Mouse (Mus musculus) midbrain, embryonic 13.5 days (tissue): ENCODE data around the gene Mta3. TPM values are rescaled to one million over a fixed set of nuclear protein-coding genes. Genes with fewer than 3 reads are reported as not detected.

ENCODE experiments used
- ATAC-seq: fragments of 200-750 bp; cut with Nextera tagmentation; 2 replicates; pipeline ENCODE4 v1.8.0; 2017; ENCODE audit warnings: mild to moderate bottlenecking, moderate TSS enrichment, moderate library complexity
- H3K27ac ChIP-seq: fragments of 300-500 bp; sonication (generic); 2 replicates; pipeline ENCODE4 v1.5.1; 2015; ENCODE audit warnings: inconsistent platforms, mild to moderate bottlenecking, moderate library complexity
- H3K27me3 ChIP-seq: fragments of 300-500 bp; sonication (generic); 2 replicates; pipeline ENCODE4 v1.6.1; 2015; ENCODE audit warnings: mild to moderate bottlenecking, inconsistent platforms
- H3K36me3 ChIP-seq: fragments of 300-500 bp; sonication (generic); 2 replicates; pipeline ENCODE4 v1.6.1; 2015; ENCODE audit warnings: mild to moderate bottlenecking, inconsistent platforms
- H3K4me1 ChIP-seq: fragments of 300-500 bp; sonication (generic); replicated peaks from 2 replicates; pipeline ENCODE4 v1.6.1; 2015; ENCODE audit warnings: inconsistent platforms
- H3K4me2 ChIP-seq: fragments of 300-500 bp; sonication (generic); replicated peaks from 2 replicates; pipeline ENCODE4 v1.6.1; 2015; ENCODE audit warnings: moderate library complexity, mild to moderate bottlenecking, inconsistent platforms
- H3K4me3 ChIP-seq: fragments of 300-500 bp; sonication (generic); replicated peaks from 2 replicates; pipeline ENCODE4 v1.5.1; 2015; ENCODE audit warnings: mild to moderate bottlenecking, inconsistent platforms
- H3K9ac ChIP-seq: fragments of 300-500 bp; sonication (generic); replicated peaks from 2 replicates; pipeline ENCODE4 v1.6.1; 2015; ENCODE audit warnings: mild to moderate bottlenecking, inconsistent platforms
- H3K9me3 ChIP-seq: fragments of 300-500 bp; sonication (generic); 2 replicates; pipeline ENCODE4 v1.6.1; 2016; ENCODE audit warnings: mild to moderate bottlenecking, inconsistent platforms
- WGBS: fragments of 180-500 bp; shearing (Covaris S2); methylation state at CpG from one replicate; pipeline ENCODE4 v1.1.7; 2015; 5-methylcytosine and 5-hydroxymethylcytosine counted together
- polyA plus RNA-seq: library from polyadenylated mRNA; unstranded; fragments of >200 nt; fragmentation: Nextera tagmentation; extraction: Ambion mirVana; gene quantifications from 2 replicates; pipeline ENCODE4 v1.2.1, GENCODE M21; 2015

Mta3 gene
- polyA plus RNA-seq, 1 experiment from 2014 or later = 26.6 TPM

DNA sequence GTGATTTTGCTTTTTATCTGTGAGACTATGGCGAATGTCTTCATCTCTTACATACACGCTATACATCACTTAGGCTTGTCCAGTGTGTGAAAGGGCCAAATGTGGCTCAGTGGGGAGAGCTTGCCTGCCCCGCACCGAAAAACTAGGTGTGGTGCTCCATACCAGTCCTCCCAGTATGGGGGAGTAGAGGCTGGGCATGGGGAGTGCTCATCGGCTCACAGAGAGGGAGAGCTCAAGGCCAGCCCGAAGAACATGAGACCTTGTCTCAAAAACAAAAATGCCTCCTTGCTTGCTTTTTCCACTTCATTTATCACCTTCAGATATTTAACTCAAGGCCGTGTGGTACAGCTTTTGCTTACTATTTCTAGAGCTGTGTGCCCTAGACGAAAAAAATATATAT is 4.7 kb downstream of the Mta3 start:
- peaks cover 6% of the 10 kb centered on the region; the same call in 1 of the 2 replicates for H3K36me3 ChIP-seq
- H3K27me3 ChIP-seq = no peaks in the 10 kb centered on the region
- H3K4me3 ChIP-seq = no peak overlapping the region
- no peak overlapping the region for H3K4me2 ChIP-seq
- no peak for ATAC-seq
- H3K9me3 ChIP-seq = no peaks in the 10 kb centered on the region
- H3K4me1 ChIP-seq = peaks cover 16% of the 10 kb centered on the region
- H3K9ac ChIP-seq = no peak overlapping the region
- 94% methylated on average over 8 of the region's 8 CpGs for WGBS
- H3K27ac ChIP-seq = no peak overlapping the region

- H3K27ac ChIP-seq = no peak overlapping the region
- no peaks in the 10 kb centered on the region for H3K9me3 ChIP-seq
- peaks cover 21% of the 10 kb centered on the region for H3K36me3 ChIP-seq
- no peak overlapping the region for H3K4me2 ChIP-seq
- ATAC-seq = no peak
- no peak overlapping the region for H3K9ac ChIP-seq
- 91% methylated on average over 9 of the region's 9 CpGs for WGBS
- no peaks in the 10 kb centered on the region for H3K27me3 ChIP-seq
- no peak overlapping the region for H3K4me3 ChIP-seq
- H3K4me1 ChIP-seq = peaks cover 5% of the 10 kb centered on the region
Observed at GRCm38 (mm10) chr17:83712341-83712740, 6.4 kb downstream of the Mta3 start.

DNA sequence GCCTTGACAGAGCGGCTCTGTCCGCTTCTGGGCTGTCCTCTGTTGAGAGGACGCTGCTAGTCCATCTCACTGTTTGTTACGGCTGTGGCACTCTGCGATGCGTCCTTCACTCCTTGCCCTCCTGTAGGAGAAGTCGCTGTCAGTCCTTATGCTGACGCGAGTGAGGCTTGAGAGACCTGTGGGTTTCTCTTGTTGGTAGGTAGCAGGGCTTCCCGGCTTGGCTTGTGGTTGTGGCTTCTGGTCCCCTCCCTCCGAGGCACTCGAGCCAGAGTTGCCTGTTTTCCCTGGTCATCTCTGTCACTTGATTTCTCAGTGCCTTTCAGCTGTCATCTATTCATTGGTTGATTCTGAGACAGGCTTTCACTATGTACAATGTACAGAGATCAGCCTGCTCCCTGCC is 14.5 kb downstream of the Mta3 start:
- peaks cover 26% of the 10 kb centered on the region for H3K36me3 ChIP-seq
- no peak overlapping the region for H3K4me3 ChIP-seq
- no peaks in the 10 kb centered on the region for H3K27me3 ChIP-seq
- WGBS = 86% methylated on average over 12 of the region's 12 CpGs
- H3K27ac ChIP-seq = no peak overlapping the region
- H3K9me3 ChIP-seq = no peaks in the 10 kb centered on the region
- H3K4me2 ChIP-seq = no peak overlapping the region
- no peak overlapping the region for H3K9ac ChIP-seq
- 0 out of 2 replicates have a peak, but pooled peaks cover 3% of the 10 kb centered on the region for H3K4me1 ChIP-seq
- ATAC-seq = no peak

DNA sequence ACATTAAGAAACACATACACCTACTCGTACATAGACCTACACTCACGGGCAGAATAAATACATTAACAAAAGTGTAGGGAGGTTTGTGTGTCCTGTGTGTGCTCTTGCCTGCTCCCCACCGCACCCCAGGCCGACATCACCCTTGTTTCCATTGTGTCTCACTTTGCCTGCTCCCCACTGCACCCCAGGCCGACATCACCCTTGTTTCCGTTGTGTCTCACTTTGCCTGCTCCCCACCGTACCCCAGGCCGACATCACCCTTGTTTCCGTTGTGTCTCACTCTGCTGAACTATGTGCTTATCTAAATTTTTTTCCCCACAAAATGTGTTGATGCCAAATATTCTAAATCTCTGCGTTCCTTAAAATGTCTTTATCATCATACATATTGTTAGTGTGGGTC is 15.2 kb downstream of the Mta3 start:
- no peak for ATAC-seq
- Histone ChIP-seq H3K4me2 (no peak overlapping the region), H3K27me3 (no peaks in the 10 kb centered on the region), H3K27ac (no peak overlapping the region), H3K4me1 (0 out of 2 replicates have a peak, but pooled peaks cover 3% of the 10 kb centered on the region), H3K4me3 (no peak overlapping the region), H3K36me3 (peaks cover 23% of the 10 kb centered on the region), H3K9me3 (no peaks in the 10 kb centered on the region), H3K9ac (no peak overlapping the region)
- 94% methylated on average over 10 of the region's 10 CpGs for WGBS

DNA sequence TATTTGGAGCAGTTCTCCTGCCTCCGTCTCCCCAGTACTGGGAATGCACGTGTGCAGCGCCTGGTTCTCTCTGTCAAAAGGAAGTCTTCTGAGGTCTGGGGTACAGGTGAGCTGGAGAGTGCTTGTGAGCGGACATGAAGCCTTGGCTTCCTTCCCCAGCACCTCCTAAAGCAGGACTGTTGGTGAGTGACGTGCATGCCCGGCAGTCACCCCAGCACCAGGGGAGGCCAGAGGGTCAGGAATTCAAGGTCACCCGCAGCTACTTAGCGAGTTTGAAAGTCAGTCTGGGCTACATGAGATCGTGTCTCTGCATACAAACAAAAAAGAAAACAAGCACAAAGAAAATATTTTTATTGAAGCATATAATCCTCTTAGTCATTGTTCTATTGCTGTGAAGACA is 17.1 kb downstream of the Mta3 start:
- Histone ChIP-seq H3K36me3 (peaks cover 6% of the 10 kb centered on the region), H3K4me3 (no peak overlapping the region)

DNA sequence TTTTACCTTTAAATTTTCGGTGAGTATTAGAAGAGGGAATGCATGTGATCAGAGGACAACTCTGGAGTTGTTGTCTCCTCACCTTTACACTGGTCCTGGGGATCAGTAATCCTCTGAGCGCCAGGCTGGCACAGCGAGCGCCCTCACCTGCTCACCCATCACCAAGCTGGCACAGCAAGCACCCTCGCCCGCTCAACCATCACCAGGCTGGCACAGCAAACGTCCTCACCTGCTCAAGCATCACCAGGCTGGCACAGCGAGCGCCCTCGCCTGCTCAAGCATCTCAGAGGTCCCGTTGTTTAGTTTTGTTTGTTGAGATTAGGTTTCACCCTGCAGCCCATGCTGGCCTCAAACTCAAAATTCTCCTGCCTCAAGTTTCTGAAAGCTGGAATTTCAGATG is 20.5 kb downstream of the Mta3 start:
- H3K4me3 ChIP-seq = no peak overlapping the region
- H3K27me3 ChIP-seq = no peaks in the 10 kb centered on the region
- 0 out of 2 replicates have a peak, but pooled peaks cover 3% of the 10 kb centered on the region for H3K4me1 ChIP-seq
- no peak overlapping the region for H3K4me2 ChIP-seq
- H3K9me3 ChIP-seq = no peaks in the 10 kb centered on the region
- no peak for ATAC-seq
- no peak overlapping the region for H3K9ac ChIP-seq
- no peak overlapping the region for H3K27ac ChIP-seq
- peaks cover 3% of the 10 kb centered on the region; the same call in 1 of the 2 replicates for H3K36me3 ChIP-seq
- WGBS = 93% methylated on average over 11 of the region's 11 CpGs

More for the DNA sequence above, 17.1 kb downstream of the Mta3 start:
- Histone ChIP-seq H3K27me3 (no peaks in the 10 kb centered on the region), H3K4me1 (0 out of 2 replicates have a peak, but pooled peaks cover 3% of the 10 kb centered on the region), H3K27ac (no peak overlapping the region), H3K9ac (no peak overlapping the region), H3K4me2 (no peak overlapping the region), H3K9me3 (no peaks in the 10 kb centered on the region)
- 61% methylated on average over 9 of the region's 9 CpGs for WGBS
- ATAC-seq = no peak

GRCm38 (mm10) chr17:83727707-83728106 is 21.7 kb downstream of the Mta3 start:
- Histone ChIP-seq H3K4me1 (0 out of 2 replicates have a peak, but pooled peaks cover 3% of the 10 kb centered on the region), H3K9ac (no peak overlapping the region), H3K4me3 (no peak overlapping the region), H3K27me3 (no peaks in the 10 kb centered on the region), H3K36me3 (peaks cover 3% of the 10 kb centered on the region; the same call in 1 of the 2 replicates), H3K9me3 (no peaks in the 10 kb centered on the region), H3K4me2 (no peak overlapping the region), H3K27ac (no peak overlapping the region)
- ATAC-seq = no peak
- 88% methylated on average over 4 of the region's 4 CpGs for WGBS

DNA sequence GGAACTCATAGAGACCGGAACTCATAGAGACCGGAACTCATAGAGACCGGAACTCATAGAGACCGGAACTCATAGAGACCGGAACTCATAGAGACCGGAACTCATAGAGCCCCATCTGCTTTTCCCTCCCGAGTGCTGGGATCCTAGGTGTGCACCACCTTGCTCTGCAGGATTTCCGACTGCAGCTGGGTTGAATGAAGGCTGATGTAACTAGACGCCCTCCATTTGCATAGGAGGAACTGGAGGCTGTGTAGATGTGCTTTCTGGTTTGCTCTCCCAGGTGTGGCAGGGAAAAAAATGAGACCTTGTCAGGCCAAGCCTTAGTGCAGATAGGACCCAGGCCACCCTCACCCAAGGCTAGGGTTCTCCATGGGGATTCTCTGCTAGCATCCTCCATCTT is 23.1 kb downstream of the Mta3 start:
- Histone ChIP-seq H3K4me3 (no peak overlapping the region), H3K9ac (no peak overlapping the region), H3K4me2 (no peak overlapping the region), H3K27me3 (no peaks in the 10 kb centered on the region), H3K36me3 (peaks cover 3% of the 10 kb centered on the region; the same call in 1 of the 2 replicates), H3K4me1 (no peaks in the 10 kb centered on the region), H3K27ac (no peak overlapping the region), H3K9me3 (no peaks in the 10 kb centered on the region)
- WGBS = 96% methylated on average over 9 of the region's 9 CpGs
- no peak for ATAC-seq

DNA sequence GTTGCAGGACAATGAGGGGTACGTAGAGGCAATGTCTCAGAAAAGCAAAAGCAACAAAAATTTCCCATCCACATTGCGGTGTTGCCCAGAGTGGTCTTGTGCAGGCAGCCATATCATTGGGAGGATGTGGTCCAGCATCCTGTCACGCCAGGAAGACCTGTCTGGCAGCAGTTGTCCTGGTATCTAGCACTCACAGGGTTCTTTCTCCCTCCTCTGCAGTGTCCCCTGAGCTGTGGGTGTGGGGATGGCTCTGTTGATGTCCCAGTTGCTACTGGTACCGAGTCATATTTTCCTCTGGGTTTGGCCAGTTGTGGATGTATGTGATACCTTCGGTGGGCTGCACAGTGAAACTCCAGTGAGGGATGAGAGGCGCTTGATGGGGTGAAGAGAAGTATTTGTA is 24.2 kb downstream of the Mta3 start:
- Histone ChIP-seq H3K36me3 (peaks cover 3% of the 10 kb centered on the region; the same call in 1 of the 2 replicates), H3K9ac (no peak overlapping the region), H3K4me2 (no peak overlapping the region), H3K9me3 (no peaks in the 10 kb centered on the region), H3K4me3 (no peak overlapping the region), H3K4me1 (no peaks in the 10 kb centered on the region), H3K27ac (no peak overlapping the region), H3K27me3 (no peaks in the 10 kb centered on the region)
- no peak for ATAC-seq
- WGBS = 96% methylated on average over 6 of the region's 6 CpGs

DNA sequence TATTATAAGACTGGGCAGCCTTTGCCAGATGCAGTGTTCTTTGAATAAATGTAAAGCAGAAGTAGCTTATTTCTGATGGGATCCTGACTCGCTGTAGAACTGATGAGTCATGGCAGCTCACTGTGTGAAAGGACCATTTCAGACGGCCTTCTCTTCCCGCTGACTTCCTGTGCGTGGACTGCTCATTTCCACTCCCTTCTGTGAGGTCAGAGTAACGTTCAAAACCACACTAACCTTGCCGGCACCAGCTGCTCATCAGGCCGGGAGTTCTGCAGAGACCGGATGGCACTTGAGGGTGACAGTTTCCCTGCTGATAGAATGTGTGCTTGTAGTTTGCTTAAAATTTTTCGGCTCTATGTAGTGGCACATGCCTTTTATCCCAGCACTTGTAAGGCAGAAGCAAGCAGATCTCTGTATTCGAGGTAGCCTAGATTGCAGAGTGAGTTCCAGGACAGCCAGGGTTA is 26.2 kb downstream of the Mta3 start:
- H3K36me3 ChIP-seq = no peaks in the 10 kb centered on the region

GRCm38 (mm10) chr17:83732801-83733200 is 26.8 kb downstream of the Mta3 start:
- no peak overlapping the region for H3K27ac ChIP-seq
- no peaks in the 10 kb centered on the region for H3K27me3 ChIP-seq
- no peak overlapping the region for H3K9ac ChIP-seq
- H3K9me3 ChIP-seq = no peaks in the 10 kb centered on the region
- ATAC-seq = no peak
- 55% methylated on average over 5 of the region's 5 CpGs for WGBS
- H3K36me3 ChIP-seq = no peaks in the 10 kb centered on the region
- H3K4me3 ChIP-seq = no peak overlapping the region
- H3K4me2 ChIP-seq = no peak overlapping the region
- H3K4me1 ChIP-seq = no peaks in the 10 kb centered on the region

More for the DNA sequence above, 26.2 kb downstream of the Mta3 start:
- H3K4me2 ChIP-seq = no peak overlapping the region
- no peak for ATAC-seq
- no peak overlapping the region for H3K27ac ChIP-seq
- 76% methylated on average over 10 of the region's 10 CpGs for WGBS
- H3K27me3 ChIP-seq = no peaks in the 10 kb centered on the region
- H3K9me3 ChIP-seq = no peaks in the 10 kb centered on the region
- H3K4me1 ChIP-seq = no peaks in the 10 kb centered on the region
- no peak overlapping the region for H3K4me3 ChIP-seq
- H3K9ac ChIP-seq = no peak overlapping the region

DNA sequence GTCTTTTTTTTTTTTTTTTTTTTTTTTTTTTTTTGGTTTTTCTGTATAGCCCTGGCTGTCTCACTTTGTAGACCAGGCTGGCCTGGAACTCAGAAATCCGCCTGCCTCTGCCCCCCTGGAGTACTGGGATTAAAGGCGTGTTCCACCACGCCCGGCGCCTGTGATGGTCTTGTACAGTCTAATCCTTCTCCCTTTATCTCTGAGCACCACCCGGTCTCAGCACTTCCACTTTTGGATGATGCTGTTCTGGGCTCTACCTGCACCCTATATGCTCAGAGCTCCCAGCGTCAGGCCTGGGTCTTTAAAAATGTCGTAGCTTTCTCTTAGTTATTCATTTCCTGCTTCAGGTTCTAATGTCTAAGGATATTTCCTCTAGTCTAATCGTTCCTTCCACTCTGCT is 30.7 kb downstream of the Mta3 start:
- no peak for ATAC-seq
- Histone ChIP-seq H3K4me1 (no peaks in the 10 kb centered on the region), H3K27ac (no peak overlapping the region), H3K36me3 (0 out of 2 replicates have a peak, but pooled peaks cover 5% of the 10 kb centered on the region), H3K9me3 (no peaks in the 10 kb centered on the region), H3K4me2 (no peak overlapping the region), H3K9ac (no peak overlapping the region), H3K27me3 (no peaks in the 10 kb centered on the region), H3K4me3 (no peak overlapping the region)
- 93% methylated on average over 9 of the region's 9 CpGs for WGBS

- H3K4me3 ChIP-seq = no peak overlapping the region
- 94% methylated on average over 8 of the region's 8 CpGs for WGBS
- no peaks in the 10 kb centered on the region for H3K27me3 ChIP-seq
- H3K27ac ChIP-seq = no peak overlapping the region
- H3K9ac ChIP-seq = no peak overlapping the region
- H3K4me1 ChIP-seq = no peaks in the 10 kb centered on the region
- no peaks in the 10 kb centered on the region for H3K9me3 ChIP-seq
- H3K4me2 ChIP-seq = no peak overlapping the region
- no peak for ATAC-seq
- 0 out of 2 replicates have a peak, but pooled peaks cover 5% of the 10 kb centered on the region for H3K36me3 ChIP-seq
Observed at GRCm38 (mm10) chr17:83737775-83738174, 31.8 kb downstream of the Mta3 start.
